Mouse (Mus musculus): ENCODE data around the gene Olfr332. TPM values are rescaled to one million over a fixed set of nuclear protein-coding genes. Genes with fewer than 3 reads are reported as not detected.
A peak's percentile ranks its signal among the peaks of the same experiment; 100 is the strongest.
"Not testable (repeated sequence)": the region's sequence is repeated elsewhere in the genome, so short reads cannot be mapped to it uniquely, and the experiment has no call there.

The Olfr332 gene
- not detected in 2 replicates for polyA plus RNA-seq (2012; rRNA removed)

- no peak for DNase-seq
- TF ChIP-seq CTCF (IDR thresholded peaks at IDR 0.05; ENCODE audit: insufficient read depth, low read length) (no peak), POLR2A (IDR thresholded peaks at IDR 0.05; ENCODE audit: borderline replicate concordance, extremely low read depth, low read depth, low read length) (no peak)
- Histone ChIP-seq H3K4me1 (ENCODE audit: control insufficient read depth, insufficient read depth, low read length) (no peaks in the 10 kb centered on the region), H3K4me3 (replicated peaks; ENCODE audit: extremely low read depth, low read depth, low read length) (no peak within 1 kb of the TSS)
- 66% methylated on average over 2 of the region's 2 CpGs for WGBS
Observed at GRCm38 (mm10) chr11:58492455-58492854, at the start of gene Olfr332. TSS of gene Olfr332 (minus strand) at chr11:58492555.

- not testable (repeated sequence) for H3K4me1 ChIP-seq (ENCODE audit: control insufficient read depth, insufficient read depth, low read length); DNase-seq; H3K4me3 ChIP-seq (replicated peaks; ENCODE audit: extremely low read depth, low read depth, low read length)
Observed at GRCm38 (mm10) chr11:58534736-58535135, 42.4 kb upstream of the Olfr332 start, which contains the start of gene Olfr330. TSS of gene Olfr330 (minus strand) at chr11:58534836.

- H3K4me1 ChIP-seq (ENCODE audit: control insufficient read depth, insufficient read depth, low read length); H3K4me3 ChIP-seq (replicated peaks; ENCODE audit: extremely low read depth, low read depth, low read length): not testable (repeated sequence)
- 92% methylated on average over 8 of the region's 9 CpGs for WGBS
- peak; percentile 7 for DNase-seq
Observed at GRCm38 (mm10) chr11:58519756-58520155, 27.4 kb upstream of the Olfr332 start.

- H3K4me3 ChIP-seq (replicated peaks; ENCODE audit: extremely low read depth, low read depth, low read length); H3K4me1 ChIP-seq (ENCODE audit: control insufficient read depth, insufficient read depth, low read length): not testable (repeated sequence)
- 92% methylated on average over 18 of the region's 18 CpGs for WGBS
- DNase-seq: peak; percentile 58
Observed at GRCm38 (mm10) chr11:58518916-58519315, 26.6 kb upstream of the Olfr332 start.

- H3K4me1 ChIP-seq (ENCODE audit: control insufficient read depth, insufficient read depth, low read length); DNase-seq; H3K4me3 ChIP-seq (replicated peaks; ENCODE audit: extremely low read depth, low read depth, low read length): not testable (repeated sequence)
- WGBS: 85% methylated on average over 19 of the region's 19 CpGs
Observed at GRCm38 (mm10) chr11:58509058-58509457, 16.7 kb upstream of the Olfr332 start.

- not testable (repeated sequence) for DNase-seq; H3K4me1 ChIP-seq (ENCODE audit: control insufficient read depth, insufficient read depth, low read length)
Observed at GRCm38 (mm10) chr11:58502472-58502871, 10.1 kb upstream of the Olfr332 start, which contains the start of gene Olfr331. TSS of gene Olfr331 (minus strand) at chr11:58502572.

GRCm38 (mm10) chr11:58499290-58499689 lies 6.9 kb upstream of the Olfr332 start:
- no peak for TF ChIP-seq POLR2A (IDR thresholded peaks at IDR 0.05; ENCODE audit: borderline replicate concordance, extremely low read depth, low read depth, low read length)
- TF ChIP-seq CTCF (IDR thresholded peaks at IDR 0.05; ENCODE audit: insufficient read depth, low read length): no peak
- no peak for DNase-seq
- H3K4me1 ChIP-seq (ENCODE audit: control insufficient read depth, insufficient read depth, low read length): no peaks in the 10 kb centered on the region
- WGBS: 41% methylated on average over 3 of the region's 3 CpGs
- H3K4me3 ChIP-seq (replicated peaks; ENCODE audit: extremely low read depth, low read depth, low read length): no peak overlapping the region

More at GRCm38 (mm10) chr11:58502472-58502871, 10.1 kb upstream of the Olfr332 start, which contains the start of gene Olfr331:
- not testable (repeated sequence) for H3K4me3 ChIP-seq (replicated peaks; ENCODE audit: extremely low read depth, low read depth, low read length)

GRCm38 (mm10) chr11:58498761-58499160 lies 6.4 kb upstream of the Olfr332 start:
- DNase-seq: no peak
- Histone ChIP-seq H3K4me3 (replicated peaks; ENCODE audit: extremely low read depth, low read depth, low read length) (no peak overlapping the region), H3K4me1 (ENCODE audit: control insufficient read depth, insufficient read depth, low read length) (no peaks in the 10 kb centered on the region)
- TF ChIP-seq CTCF (IDR thresholded peaks at IDR 0.05; ENCODE audit: insufficient read depth, low read length): no peak
- no peak for TF ChIP-seq POLR2A (IDR thresholded peaks at IDR 0.05; ENCODE audit: borderline replicate concordance, extremely low read depth, low read depth, low read length)
- 73% methylated on average over 9 of the region's 9 CpGs for WGBS

- no peak for TF ChIP-seq CTCF (IDR thresholded peaks at IDR 0.05; ENCODE audit: insufficient read depth, low read length)
- no peak for DNase-seq
- no peak within 1 kb of the TSS for H3K4me3 ChIP-seq (replicated peaks; ENCODE audit: extremely low read depth, low read depth, low read length)
Observed at GRCm38 (mm10) chr11:58462170-58462569, 30.2 kb downstream of the Olfr332 start, which contains the start of gene Olfr30. TSS of gene Olfr30 (minus strand) at chr11:58462270.

GRCm38 (mm10) chr11:58453592-58453991 lies 38.8 kb downstream of the Olfr332 start:
- Histone ChIP-seq H3K4me3 (replicated peaks; ENCODE audit: extremely low read depth, low read depth, low read length) (no peak overlapping the region), H3K4me1 (ENCODE audit: control insufficient read depth, insufficient read depth, low read length) (no peaks in the 10 kb centered on the region)
- no peak for TF ChIP-seq POLR2A (IDR thresholded peaks at IDR 0.05; ENCODE audit: borderline replicate concordance, extremely low read depth, low read depth, low read length)
- TF ChIP-seq CTCF (IDR thresholded peaks at IDR 0.05; ENCODE audit: insufficient read depth, low read length): no peak
- 47% methylated on average over 4 of the region's 4 CpGs for WGBS
- no peak for DNase-seq

More at GRCm38 (mm10) chr11:58462170-58462569, 30.2 kb downstream of the Olfr332 start, which contains the start of gene Olfr30:
- H3K4me1 ChIP-seq (ENCODE audit: control insufficient read depth, insufficient read depth, low read length): no peaks in the 10 kb centered on the region

GRCm38 (mm10) chr11:58452759-58453158 lies 39.6 kb downstream of the Olfr332 start, which contains the start of gene Lypd9:
TSS of gene Lypd9 (minus strand) at chr11:58452923.
- 92% methylated on average over 9 of the region's 9 CpGs for WGBS
- no peak within 1 kb of the TSS for H3K4me3 ChIP-seq (replicated peaks; ENCODE audit: extremely low read depth, low read depth, low read length)
- DNase-seq: no peak
- H3K4me1 ChIP-seq (ENCODE audit: control insufficient read depth, insufficient read depth, low read length): no peaks in the 10 kb centered on the region
- no peak for TF ChIP-seq POLR2A (IDR thresholded peaks at IDR 0.05; ENCODE audit: borderline replicate concordance, extremely low read depth, low read depth, low read length)
- no peak for TF ChIP-seq CTCF (IDR thresholded peaks at IDR 0.05; ENCODE audit: insufficient read depth, low read length)

Other genes with a start within 250 kb of the Olfr332 start
- gene 4930438A08Rik, start 217.8 kb downstream of the Olfr332 start, polyA plus RNA-seq (2012; rRNA removed): 0.12 TPM in 1 of 2 replicates, not detected in the other
- gene Zfp692, start 185.5 kb downstream of the Olfr332 start, polyA plus RNA-seq (2012; rRNA removed): 17.0 and 24.1 TPM in 2 replicates
- 30.2 and 30.6 TPM in 2 replicates for gene Zfp672, start 162.2 kb downstream of the Olfr332 start, polyA plus RNA-seq (2012; rRNA removed)
- gene Sh3bp5l, start 161.8 kb downstream of the Olfr332 start, polyA plus RNA-seq (2012; rRNA removed): 29.4 and 36.5 TPM in 2 replicates
- 0.71 and 47.1 TPM in 2 replicates for gene Lypd8, start 113.5 kb downstream of the Olfr332 start, polyA plus RNA-seq (2012; rRNA removed)
- gene 1810065E05Rik, start 71.4 kb downstream of the Olfr332 start, polyA plus RNA-seq (2012; rRNA removed): 1.7 TPM in 1 of 2 replicates, not detected in the other
- gene Gm12253, start 60.0 kb downstream of the Olfr332 start, polyA plus RNA-seq (2012; rRNA removed): not detected in 2 replicates
- gene Lypd9, start 39.6 kb downstream of the Olfr332 start, polyA plus RNA-seq (2012; rRNA removed): not detected in 2 replicates
- gene Olfr30, start 30.3 kb downstream of the Olfr332 start, polyA plus RNA-seq (2012; rRNA removed): not detected in 2 replicates
- not detected in 2 replicates for gene Olfr331, start 10.0 kb upstream of the Olfr332 start, polyA plus RNA-seq (2012; rRNA removed)
- not detected in 2 replicates for gene Olfr330, start 42.3 kb upstream of the Olfr332 start, polyA plus RNA-seq (2012; rRNA removed)
- gene Olfr329-ps, start 53.9 kb upstream of the Olfr332 start, polyA plus RNA-seq (2012; rRNA removed): 0.08 TPM in 1 of 2 replicates, not detected in the other
- gene Olfr328, start 63.1 kb upstream of the Olfr332 start, polyA plus RNA-seq (2012; rRNA removed): not detected in 2 replicates
- gene Olfr224, start 78.0 kb upstream of the Olfr332 start, polyA plus RNA-seq (2012; rRNA removed): 0.07 TPM in 1 of 2 replicates, not detected in the other
- gene Olfr325, start 85.2 kb upstream of the Olfr332 start, polyA plus RNA-seq (2012; rRNA removed): not detected in 2 replicates
- not detected in 2 replicates for gene Olfr324, start 102.6 kb upstream of the Olfr332 start, polyA plus RNA-seq (2012; rRNA removed)
- gene 2210407C18Rik, start 123.5 kb upstream of the Olfr332 start, polyA plus RNA-seq (2012; rRNA removed): not detected in 2 replicates
- gene Olfr323, start 137.9 kb upstream of the Olfr332 start, polyA plus RNA-seq (2012; rRNA removed): not detected in 2 replicates
- 0.08 TPM in 1 of 2 replicates, not detected in the other for gene Trim58, start 147.9 kb upstream of the Olfr332 start, polyA plus RNA-seq (2012; rRNA removed)
- gene Olfr322, start 166.2 kb upstream of the Olfr332 start, polyA plus RNA-seq (2012; rRNA removed): not detected in 2 replicates
- not detected in 2 replicates for gene Olfr320, start 188.5 kb upstream of the Olfr332 start, polyA plus RNA-seq (2012; rRNA removed)
- gene Olfr319, start 206.6 kb upstream of the Olfr332 start, polyA plus RNA-seq (2012; rRNA removed): not detected in 2 replicates
- not detected in 2 replicates for gene Olfr318, start 231.5 kb upstream of the Olfr332 start, polyA plus RNA-seq (2012; rRNA removed)
- gene Olfr317, start 246.7 kb upstream of the Olfr332 start, polyA plus RNA-seq (2012; rRNA removed): not detected in 2 replicates